Comparison of ENCODE assay signal across 12 mouse cellular contexts in the genomic region with DNA sequence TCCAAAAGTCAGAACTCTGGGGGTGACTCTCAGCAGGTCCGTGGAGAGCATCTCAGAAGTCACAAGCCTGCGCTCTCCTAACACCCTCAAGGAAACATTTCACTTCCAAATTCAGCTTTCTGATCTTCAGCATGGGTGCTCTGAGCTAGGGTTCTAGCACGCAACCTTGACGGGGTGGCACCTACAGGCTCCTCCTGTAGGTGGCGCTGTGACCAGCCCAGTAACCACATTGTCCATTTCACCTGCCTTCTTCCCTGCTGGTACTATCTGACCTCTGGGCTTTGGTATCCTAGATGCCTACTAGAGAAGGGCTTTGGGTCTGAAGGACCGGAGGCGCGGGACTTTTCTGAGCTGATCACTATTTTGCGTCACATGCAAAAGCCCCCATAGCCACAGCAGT.
DNase-seq lines count a peak whose midpoint lies in the region; TF ChIP-seq lines count a peak whose summit lies in the region.
"Had no signal": no experiment of that assay in that cellular context is flagged by ENCODE, and none has a peak within 500 bp of the region (broad histone marks: within the 10 kb centered on the region; RNA-seq: fewer than 3 reads in every experiment).

No protein-coding gene starts in this region.

- no peak for TF ChIP-seq POLR2A in cerebellum, adult 2 months (IDR thresholded peaks at IDR 0.05; ENCODE audit: borderline replicate concordance, insufficient read depth, low read length)

- WGBS in cerebellum, adult 2 months = 90% methylated on average over 9 of the region's 9 CpGs
- WGBS in limb, embryonic 10.5 days = 74% methylated on average over 9 of the region's 9 CpGs

- H3K9me3 ChIP-seq in limb, embryonic 10.5 days (replicated peaks) = no peaks in the 10 kb centered on the region
- H3K9me3 ChIP-seq: forebrain, embryonic 10.5 days; heart, embryonic 12.5 days had no signal

- peaks cover 18% of the 10 kb centered on the region for H3K4me1 ChIP-seq in cerebellum, adult 2 months (ENCODE audit: control insufficient read depth, insufficient read depth, low read length)
- H3K4me1 ChIP-seq in limb, embryonic 10.5 days = peaks cover 30% of the 10 kb centered on the region

- TF ChIP-seq CTCF in cerebellum, adult 2 months (IDR thresholded peaks at IDR 0.05; ENCODE audit: borderline replicate concordance, insufficient read depth, low read depth, low read length) = peak; percentile 40; the same call in 1 of the 2 replicates
- TF ChIP-seq CTCF in layer of hippocampus, adult 2 months (conservative IDR thresholded peaks at IDR 0.05) = peak; percentile 71

- H3K36me3 ChIP-seq in limb, embryonic 10.5 days = no peaks in the 10 kb centered on the region
- H3K36me3 ChIP-seq: forebrain, embryonic 10.5 days; heart, embryonic 12.5 days had no signal

- no peaks in the 10 kb centered on the region for H3K27me3 ChIP-seq in cerebellum, adult 2 months (ENCODE audit: control insufficient read depth, insufficient read depth, low read length)
- peaks cover 16% of the 10 kb centered on the region for H3K27me3 ChIP-seq in limb, embryonic 10.5 days (ENCODE audit: low read depth, poor library complexity, severe bottlenecking)
- H3K27me3 ChIP-seq: heart, embryonic 12.5 days had no signal

- H3K4me3 ChIP-seq in cerebellum, adult 2 months (replicated peaks; ENCODE audit: insufficient read depth, low read depth, low read length) = no peak overlapping the region
- H3K4me3 ChIP-seq in layer of hippocampus, adult 2 months = no peak overlapping the region
- H3K4me3 ChIP-seq in limb, embryonic 10.5 days = no peak overlapping the region
- H3K4me3 ChIP-seq: forebrain, embryonic 10.5 days; heart, embryonic 12.5 days had no signal

- H3K27ac ChIP-seq in cerebellum, adult 2 months (ENCODE audit: insufficient read depth, low read length) = no peak overlapping the region
- no peak overlapping the region for H3K27ac ChIP-seq in layer of hippocampus, adult 2 months
- H3K27ac ChIP-seq in limb, embryonic 10.5 days = no peak overlapping the region; the same call in 1 of the 2 replicates
- H3K27ac ChIP-seq: macrophage had no signal

- DNase-seq in cerebellum, adult 2 months = no peak
- DNase-seq in cerebellum, postnatal 4 days (ENCODE audit: low spot score in 2 of 2) = no peak
- no peak for DNase-seq in layer of hippocampus, adult 2 months (ENCODE audit: low spot score in 2 of 2)
- no peak for DNase-seq in layer of hippocampus, adult 8-10 months (ENCODE audit: low spot score in 2 of 2)
- peak; percentile 40 for DNase-seq in CD4-positive helper T cell, adult 2 months (ENCODE audit: low read depth, low spot score)
- DNase-seq in induced T-regulatory cell, adult 2 months (ENCODE audit: low read depth) = peak; percentile 48
- no peak for DNase-seq in limb, embryonic 10.5 days (ENCODE audit: low spot score)
- no peak for DNase-seq in Muller cell, postnatal 12 days (ENCODE audit: inconsistent ontology term)
- DNase-seq: adrenal gland, adult 8-10 months had no signal

Comparison
In these comparisons a context has a peak if more than half of its experiments do, and no peak if none do; other contexts are left out.
1. DNase-seq: peak in CD4-positive helper T cell, adult 2 months (single experiment) and induced T-regulatory cell, adult 2 months (single experiment); none in cerebellum, adult 2 months (0 of 2), cerebellum, postnatal 4 days (0 of 2), layer of hippocampus, adult 2 months (0 of 2), layer of hippocampus, adult 8-10 months (0 of 2), limb, embryonic 10.5 days (single experiment) and Muller cell, postnatal 12 days (single experiment).